Mouse (Mus musculus) adipocyte (in vitro differentiated cells): ENCODE results near the gene Tmco5b.

ENCODE experiments used
- DNase-seq: peaks from one replicate; pipeline ENCODE4 v3.0.0-alpha.2; 2016; ENCODE audit warnings: low spot score

The Tmco5b gene

DNA sequence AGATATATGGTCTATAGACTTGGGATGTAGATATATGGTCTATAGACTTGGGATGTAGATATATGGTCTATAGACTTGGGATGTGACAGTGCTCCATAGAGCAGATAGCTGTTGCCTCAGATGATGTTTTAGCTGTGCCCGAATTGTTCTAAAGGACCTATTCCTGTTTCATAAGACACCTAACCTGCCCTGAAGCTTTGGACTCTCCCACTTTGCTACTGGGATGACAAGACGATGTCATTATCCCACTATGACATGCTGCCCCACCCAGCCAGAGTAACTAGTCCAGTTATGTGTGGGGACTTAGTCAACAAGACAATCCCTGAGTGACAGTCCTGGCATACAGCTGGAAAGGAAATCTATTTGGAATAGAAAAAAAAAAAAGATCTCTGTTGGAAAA is at the start of gene Tmco5b:
Gene Tmco5b, plus strand, starts transcription at position 301 of the 400 bp plus-strand sequence.
- no peak for DNase-seq

DNA sequence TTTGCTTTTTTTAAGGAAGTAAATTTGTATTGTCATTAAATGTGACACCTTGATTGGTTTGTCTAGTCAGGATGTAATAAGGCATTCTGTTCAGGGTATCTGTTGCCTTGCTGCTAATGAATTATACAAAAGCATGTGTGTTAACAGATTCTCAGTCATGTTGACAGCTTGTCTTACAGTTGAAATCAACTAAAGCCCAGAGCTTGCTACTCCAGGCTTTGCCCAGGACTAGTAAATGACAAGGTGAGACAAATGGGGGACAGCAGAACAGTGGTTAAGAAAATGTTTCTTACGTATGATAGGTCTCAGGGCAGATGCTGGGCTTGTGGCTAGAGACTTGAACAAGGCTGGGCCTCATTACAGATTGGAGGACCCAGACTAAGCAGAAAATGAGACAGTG is 48.5 kb upstream of the Tmco5b start:
- no peak for DNase-seq

DNA sequence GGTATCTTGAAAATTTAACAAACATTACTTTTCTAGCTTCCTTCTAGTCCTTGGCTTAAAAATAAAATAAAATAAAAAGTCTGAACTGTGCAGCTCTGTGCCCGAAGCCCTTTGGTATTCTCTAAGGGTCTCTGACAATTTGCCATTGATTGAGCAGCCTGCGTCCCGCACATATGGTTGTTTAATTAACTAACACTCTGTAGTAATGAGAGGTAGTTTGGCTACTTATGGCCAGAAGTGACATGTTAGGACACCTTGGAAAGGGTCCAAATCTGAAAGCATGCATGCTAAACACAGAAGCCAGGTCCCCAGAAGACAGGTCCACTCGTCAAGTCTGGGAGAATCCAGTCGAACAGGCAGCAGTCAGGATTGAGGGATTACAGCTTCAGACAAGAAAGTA is 46.7 kb upstream of the Tmco5b start:
- no peak for DNase-seq

DNA sequence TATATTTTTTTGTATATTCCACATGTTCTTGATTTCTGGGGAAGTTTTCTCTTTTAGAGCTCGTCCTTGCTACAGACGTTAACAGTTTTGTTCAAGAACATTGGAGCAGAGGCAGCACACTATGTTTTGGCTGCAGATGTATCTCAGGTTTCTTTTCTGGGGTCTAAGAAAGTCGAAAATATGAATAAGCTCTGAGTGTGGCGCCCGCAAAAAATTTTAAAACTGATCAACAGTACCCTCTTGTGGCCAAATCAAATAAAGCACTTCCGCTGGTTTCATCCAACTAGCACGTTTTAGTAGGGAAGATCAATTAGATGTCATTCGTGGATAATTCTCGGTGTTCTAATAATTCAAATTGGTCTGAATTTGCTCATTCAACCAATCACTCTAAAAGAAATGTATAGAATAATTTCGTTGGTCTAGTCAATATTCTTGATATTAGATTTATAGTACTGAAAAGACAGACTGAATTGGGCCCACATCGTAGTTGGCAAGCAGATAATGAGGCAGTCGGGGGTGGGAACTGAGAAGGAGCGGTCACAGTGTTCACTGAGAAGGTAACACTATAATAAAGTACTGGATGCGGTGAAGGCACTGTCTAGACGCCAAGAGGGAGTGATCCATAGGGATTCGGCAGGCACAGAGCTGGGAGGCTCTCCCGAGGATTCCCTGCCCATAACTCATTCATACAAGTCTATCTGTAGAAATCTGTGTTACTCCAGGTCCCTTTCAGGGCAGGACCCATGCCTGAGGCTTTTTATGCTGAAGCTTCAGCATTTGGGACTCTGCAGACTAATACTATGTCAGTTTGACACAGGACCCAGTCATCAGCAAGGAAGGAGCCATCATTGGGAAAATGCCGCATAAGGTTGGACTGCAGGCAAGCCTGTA is 17.1 kb downstream of the Tmco5b start:
- DNase-seq, result peak; percentile 59

DNA sequence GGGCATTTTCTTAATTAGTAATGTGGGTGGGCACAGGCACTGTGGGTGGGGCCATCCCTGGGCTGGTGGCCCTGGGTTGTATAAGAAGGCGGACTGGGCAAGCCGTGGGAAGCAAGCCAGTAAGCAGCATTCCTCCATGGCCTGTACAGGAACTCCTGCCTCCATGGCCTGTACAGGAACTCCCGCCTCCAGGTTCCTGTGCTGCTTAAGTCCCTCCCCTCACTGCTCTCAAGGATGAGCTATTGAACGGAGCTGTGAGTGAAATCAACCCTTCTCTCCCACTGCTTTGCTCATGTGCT is 17.7 kb downstream of the Tmco5b start:
- DNase-seq, result no peak

DNA sequence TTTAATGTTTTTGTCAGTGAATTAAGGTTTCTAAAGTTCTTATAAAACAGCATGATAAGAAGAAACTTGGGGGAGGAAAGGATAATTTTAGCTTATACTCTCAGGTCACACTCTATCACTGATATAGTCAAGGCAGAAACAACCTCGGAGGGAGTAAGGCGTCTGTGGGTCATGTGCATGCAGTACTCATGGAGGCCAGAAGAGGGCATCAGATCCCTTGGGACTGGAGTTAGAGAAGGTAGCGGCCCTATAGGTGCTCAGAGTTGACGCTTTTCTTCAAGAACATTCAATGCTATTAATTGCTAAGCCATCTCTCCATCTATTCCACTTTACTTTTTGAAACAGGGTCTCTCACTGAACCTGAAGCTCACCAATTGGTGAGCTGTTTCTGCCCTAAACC is 19.8 kb downstream of the Tmco5b start:
- DNase-seq, result peak; percentile 48

DNA sequence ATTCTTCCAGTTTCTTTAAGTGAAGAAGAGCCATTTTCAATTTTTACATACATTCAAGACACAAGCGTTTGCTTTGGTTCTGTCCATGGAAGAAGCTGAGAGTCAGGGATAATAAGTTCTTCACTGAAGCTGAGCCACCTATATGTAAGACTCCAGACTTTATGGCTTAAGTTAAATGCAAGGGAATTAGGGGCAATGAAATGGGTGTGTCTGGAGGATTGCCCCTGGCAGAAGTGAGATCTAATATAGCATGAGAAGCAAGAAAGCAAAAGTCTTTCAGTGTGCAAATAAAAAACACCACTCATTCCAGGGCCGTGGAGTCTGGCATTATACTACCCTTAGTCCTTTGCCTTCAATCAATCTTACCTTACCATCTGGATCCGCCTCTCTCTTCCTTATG is 25.7 kb downstream of the Tmco5b start:
- no peak for DNase-seq

DNA sequence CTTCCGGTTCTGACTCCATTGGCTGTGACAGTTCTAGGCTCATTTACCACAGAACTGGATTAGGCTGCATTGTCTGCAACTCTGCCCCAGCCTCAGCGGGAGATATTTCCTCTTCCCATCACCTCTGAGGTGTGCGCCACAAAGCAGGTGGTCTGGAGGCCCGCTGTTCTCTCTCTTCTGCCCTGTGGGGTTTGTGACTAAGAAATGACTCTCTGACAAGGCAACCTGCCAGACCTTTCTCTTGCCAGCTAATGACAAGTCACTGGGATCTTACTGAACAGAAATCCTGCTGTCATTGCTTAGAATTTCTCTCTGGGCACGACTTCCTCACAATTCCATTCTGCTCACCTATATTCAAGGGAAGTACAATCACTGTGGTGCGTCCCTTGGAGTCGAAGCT is 37.5 kb downstream of the Tmco5b start:
- peak; percentile 61 for DNase-seq

DNA sequence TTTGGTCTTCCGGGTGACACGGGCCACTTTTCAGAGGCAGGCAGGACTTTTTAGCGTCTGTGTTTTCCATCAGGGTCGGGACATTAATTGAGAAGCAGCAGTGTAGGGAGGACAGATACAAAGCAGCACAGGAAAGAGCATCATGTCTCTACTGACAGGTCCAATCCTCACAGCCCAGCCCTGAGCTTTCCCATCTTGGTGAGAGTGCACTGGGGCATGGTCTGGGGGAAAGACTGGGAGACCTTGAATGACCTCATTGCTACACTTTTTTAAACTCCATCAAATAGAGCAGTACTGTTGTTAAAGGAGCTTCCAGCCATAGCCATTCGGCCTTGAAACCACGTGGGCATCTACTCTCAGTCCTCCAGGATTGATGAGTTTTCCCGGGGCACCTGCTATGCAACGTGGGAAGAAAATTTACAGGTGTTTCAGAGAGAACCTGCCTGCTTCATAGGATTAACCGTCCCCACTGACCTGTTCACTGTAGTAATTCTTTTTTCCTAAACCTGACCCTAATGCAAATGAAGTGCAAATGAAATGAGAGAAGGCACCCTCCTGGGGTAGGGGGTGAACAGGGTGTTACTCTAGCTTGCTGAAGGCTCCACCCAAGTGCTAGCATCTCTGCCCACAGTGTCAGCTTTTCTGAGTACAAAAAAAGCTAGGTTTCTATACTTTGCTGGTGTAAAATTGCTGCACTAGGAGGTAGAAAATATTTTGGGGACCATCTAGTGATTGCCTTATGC is 48.4 kb downstream of the Tmco5b start:
- no peak for DNase-seq

DNA sequence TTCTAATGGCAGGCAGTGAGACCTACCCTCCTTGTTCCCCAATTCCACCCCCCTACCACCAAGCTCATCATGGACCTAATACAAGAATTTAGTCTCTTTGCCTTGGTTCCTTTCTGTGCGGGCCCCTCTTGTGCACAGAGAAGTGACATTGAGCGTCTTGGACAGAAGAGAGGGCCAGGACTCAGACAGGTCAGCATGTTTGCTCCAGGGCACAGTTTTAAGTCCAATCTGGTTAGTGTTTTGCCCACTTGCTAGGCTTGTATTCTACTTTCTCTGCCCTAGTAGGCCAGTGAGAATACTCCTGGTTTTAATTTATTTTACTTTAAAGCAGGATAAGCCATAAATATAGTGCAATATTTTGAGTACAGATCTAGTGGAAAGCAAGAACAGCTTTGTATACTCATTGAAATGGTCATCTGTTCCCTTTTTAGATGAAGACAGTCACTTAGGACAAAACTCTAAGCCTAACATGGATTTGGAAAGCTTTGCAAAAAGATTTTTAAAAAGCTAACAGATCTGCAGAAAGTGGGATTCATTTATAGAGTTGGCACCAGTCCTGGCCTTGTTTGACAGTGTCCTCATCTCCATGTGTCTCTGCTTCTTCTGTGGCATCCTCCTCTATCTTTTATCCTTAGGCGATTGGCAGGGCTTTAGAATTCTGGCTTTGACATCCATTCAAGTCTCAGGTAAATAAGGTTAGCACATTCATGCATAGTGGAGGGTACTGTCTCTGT is 50.2 kb downstream of the Tmco5b start:
- no peak for DNase-seq

DNA sequence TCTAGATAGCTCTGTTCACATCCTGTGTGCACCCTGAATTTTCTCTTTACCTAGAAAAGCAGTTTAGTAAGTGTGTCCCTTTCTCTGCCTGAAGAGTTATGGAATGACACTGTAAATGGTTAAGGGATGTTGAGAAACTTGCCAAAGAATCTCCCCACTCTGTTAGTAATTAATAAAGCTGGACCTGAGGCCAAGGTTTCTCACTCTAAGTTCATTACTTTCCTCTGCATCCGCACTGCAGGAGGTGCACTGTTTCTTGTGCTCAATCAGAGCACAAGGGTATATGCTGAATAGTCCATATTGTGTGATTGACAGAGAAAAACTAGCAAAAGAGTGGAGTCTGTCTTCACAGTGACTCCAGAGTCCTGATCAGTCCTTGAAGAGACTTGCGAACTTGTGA is 59.0 kb downstream of the Tmco5b start:
- no peak for DNase-seq
